Mouse (Mus musculus) frontal cortex, postnatal 14 days (tissue): ENCODE data around the gene Ankrd10.
"Not testable (repeated sequence)": the region's sequence is repeated elsewhere in the genome, so short reads cannot be mapped to it uniquely, and the experiment has no call there.

Experiments used
- DNase-seq, 2 experiments: peaks; one replicate each; pipeline ENCODE4 v3.0.0; 2022; ENCODE audit warnings: low spot score in 2 of 2

Ankrd10 gene

GRCm38 (mm10) chr8:11635611-11636081 lies at the start of gene Ankrd10:
TSS of gene Ankrd10 (minus strand) at chr8:11635757.
- peak; percentile 91 to 93 for DNase-seq

DNA sequence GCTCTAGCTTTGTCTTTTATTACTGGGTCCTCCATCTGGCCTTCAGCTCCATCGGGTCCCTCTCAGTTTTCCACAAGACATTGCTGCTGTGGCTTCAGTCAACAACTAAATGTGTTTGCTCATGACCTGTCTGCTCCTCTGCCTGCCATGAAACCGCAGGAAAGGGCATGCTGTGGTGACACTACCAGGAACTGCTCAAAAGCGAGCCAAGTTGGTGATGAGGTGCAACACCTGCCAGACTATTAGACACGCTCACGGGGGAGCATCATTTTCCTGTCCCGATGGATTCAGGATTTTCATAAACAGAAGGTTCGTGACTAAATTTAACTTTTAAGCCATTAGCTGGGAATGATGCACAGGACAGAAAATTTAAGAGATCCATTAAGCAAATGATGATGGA lies 49.0 kb upstream of the Ankrd10 start:
- no peak for DNase-seq

DNA sequence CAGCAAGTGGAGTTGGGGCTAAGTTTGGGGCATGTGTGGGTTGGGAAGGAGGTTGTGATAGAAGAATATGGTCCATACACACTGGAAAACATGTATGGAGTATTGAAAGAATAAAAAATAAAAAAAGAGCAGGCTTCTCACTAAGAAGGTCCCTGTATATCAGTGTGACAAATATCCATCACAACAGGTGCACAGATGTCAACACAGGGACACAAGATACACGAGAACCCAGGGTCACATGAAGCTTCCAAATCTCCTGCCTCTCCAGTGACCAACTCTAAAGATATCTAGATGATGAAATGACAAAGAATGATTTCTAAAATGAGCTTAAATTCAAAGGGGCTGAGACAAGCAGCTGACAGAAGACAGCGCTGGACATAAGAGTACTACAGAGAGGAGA lies 32.8 kb upstream of the Ankrd10 start:
- DNase-seq, result no peak

DNA sequence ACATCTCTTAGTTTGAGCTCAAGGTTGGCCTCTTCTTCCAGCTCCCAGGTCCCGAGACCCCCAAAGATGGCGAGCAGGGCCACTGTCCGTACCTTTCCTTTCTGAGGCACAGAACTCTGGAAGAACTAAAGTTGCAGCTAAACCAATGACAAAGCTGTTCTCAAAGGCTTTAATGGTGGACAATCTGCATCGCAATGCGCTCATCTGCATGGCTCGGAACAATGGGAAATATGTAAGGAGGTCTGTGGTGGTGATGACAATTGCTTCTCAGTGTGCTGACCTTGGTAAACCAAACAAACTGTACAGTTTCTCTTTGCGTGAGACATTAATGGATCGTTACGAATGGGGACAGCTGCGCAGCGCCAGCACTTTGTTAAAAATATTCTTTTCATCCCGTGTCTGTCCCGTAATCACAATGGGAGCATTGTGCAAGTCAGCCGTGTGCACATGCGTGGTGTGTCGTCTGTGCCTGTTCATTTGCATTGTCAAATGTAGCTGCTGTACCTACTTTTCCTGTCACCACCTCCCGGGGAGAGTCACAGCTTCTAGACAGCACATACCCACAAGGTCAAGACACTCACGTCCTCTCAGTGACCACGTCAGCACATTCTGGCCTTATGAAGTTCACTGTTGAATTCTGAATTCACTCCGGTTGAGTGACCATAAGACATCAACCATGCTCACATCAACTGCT lies 30.6 kb upstream of the Ankrd10 start:
- not testable (repeated sequence) for DNase-seq

GRCm38 (mm10) chr8:11661969-11662368 lies 26.4 kb upstream of the Ankrd10 start:
- no peak for DNase-seq

DNA sequence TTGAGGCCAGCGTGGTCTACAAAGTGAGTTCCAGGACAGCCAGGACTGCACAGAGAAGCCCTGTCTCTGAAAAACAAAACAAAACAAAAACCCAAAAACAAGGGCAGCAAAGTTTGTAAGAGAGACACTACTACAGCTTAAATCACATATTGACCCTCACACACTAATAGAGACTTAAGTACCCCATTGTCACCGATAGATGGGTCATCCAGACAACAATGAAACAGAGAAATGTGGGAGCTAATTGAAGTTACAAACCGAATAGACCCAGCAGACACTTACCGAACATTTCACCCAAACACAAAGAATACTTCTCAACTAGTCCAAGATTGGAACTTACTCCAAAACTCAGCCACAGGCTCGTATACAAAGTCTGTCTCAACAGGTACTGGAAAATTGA lies 14.5 kb upstream of the Ankrd10 start:
- DNase-seq, result no peak

GRCm38 (mm10) chr8:11643123-11643522 lies 7.6 kb upstream of the Ankrd10 start:
- DNase-seq, result no peak

DNA sequence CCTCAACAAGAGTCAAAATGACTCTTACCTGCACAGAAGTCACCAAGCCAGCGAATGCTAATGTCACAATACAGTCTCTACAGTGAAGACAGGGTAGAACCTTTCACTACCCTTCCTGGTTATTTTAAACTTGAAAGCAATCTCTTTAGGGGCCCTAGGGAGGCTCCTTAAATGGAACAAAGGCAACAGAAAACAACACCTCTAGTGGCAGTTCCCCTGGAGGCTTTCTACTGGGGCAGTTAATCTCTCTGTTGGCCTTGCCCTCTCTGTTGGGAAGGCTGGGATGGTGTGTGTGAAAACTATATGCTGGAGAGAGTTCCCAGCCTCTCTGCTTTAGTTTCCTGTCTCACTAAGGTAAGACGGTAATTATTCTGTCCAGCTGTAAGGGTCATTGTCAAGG lies 5.0 kb upstream of the Ankrd10 start:
- DNase-seq, result no peak

DNA sequence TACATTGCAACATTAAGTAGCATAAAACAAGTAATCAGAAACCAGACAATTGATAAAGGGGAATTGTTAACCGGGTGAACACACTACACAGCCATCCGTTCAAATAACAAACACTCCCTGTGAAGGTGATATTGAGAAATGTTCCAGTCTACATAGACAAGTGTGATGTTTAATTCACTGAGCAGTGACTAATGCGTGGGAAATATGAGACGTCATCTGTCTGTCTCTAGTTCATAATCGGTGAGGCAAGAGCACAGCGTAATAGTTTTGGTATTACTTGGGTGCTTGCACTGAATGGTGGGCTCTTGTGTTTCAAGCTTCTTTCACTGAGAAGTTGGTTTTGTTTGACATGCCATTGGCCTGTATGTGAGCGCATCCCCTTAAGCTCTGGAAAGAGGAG lies 2.0 kb upstream of the Ankrd10 start:
- DNase-seq, result no peak

GRCm38 (mm10) chr8:11636324-11637057 lies 934 bp upstream of the Ankrd10 start:
- DNase-seq, result peak; percentile 61 to 80

DNA sequence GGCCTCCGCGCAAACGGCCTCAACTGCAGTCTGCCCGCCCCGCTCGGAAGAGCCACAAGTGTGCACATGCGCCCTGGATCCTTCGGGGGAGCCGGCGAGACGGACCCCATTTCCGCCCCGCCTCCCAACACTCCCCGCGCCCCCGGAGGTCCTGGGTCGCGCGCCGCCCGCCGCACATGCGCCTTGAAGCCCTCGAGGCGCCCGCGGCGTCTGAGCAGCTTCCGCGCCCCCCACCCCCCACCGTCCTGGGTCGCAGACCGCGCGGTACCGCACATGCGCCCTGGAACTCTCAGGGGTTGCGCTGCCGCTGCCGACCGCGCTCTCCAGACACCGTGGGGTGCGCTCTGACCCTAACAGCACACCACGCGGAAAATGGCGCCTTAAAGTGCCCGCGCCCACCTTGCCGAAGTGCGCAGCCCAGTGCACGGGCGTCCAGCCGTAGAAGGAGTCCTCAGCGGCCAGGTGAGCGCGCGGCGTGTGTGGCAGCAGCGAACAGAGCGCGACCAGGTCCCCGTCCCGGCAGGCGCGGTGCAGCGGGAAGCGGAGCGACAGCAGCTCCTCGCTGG lies 462 bp downstream of the Ankrd10 start:
- peak; percentile 75 to 78 for DNase-seq

- DNase-seq, result no peak
Observed at GRCm38 (mm10) chr8:11634331-11635011, 1.1 kb downstream of the Ankrd10 start.

DNA sequence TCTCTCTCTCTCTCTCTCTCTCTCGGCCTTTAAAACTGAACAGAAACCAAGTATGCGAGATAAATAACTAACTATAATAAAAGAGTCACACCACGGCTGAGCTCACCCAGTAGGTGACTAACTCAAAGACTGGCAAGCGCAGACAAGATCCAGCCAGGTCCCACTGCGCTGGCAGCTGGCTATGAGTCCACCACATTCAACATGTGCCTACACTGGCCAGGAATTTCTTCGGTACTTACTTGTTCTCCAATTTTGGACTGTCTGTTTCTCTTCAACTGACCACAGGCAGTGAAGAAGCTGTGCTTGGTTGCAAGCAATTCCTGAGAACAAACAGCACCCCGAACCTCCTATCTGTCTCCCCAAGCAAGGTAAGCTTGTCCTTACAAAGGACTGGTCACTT lies 2.1 kb downstream of the Ankrd10 start:
- no peak for DNase-seq

DNA sequence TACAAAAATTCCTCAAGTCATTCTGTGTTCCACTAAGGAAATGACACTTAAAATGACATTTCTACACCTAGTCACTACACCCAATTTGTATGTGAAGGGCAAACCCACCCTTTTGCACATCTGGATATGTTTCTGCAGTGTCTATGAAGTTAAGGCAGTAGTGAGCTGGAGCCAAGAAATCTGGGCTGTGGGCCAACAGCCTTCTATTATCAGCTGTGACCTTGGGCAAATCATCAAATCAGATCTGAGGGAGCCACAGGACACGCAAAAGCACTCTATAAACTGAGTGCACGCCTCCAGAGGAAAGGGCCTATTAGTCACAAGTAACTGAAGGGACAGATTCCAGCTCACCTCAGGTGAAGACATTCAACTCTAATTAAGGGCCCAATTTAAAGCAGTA lies 3.2 kb downstream of the Ankrd10 start:
- DNase-seq, result no peak

DNA sequence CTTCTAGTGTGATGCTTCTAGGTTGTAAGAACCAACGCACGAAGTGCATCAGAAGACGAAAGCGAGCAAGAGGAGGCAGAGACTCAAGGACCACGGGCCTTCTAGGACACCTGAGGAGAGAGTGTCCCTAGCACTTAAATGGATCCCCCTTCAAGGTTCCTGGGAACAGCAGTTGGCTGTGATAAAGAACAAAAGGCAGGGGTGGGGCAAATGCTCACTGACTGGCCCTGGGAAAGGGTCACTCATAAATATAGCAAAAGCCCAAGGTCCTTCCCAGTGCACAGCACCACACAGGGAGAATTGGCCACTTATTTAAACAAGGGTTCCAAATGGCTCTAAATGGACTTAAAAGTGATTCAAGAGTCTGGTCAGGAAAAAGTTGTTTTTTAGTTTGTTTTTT lies 6.4 kb downstream of the Ankrd10 start:
- DNase-seq, result no peak

- peak in 1 of 2 experiments; percentile 20 for DNase-seq
Observed at GRCm38 (mm10) chr8:11628506-11629132, 6.9 kb downstream of the Ankrd10 start.

GRCm38 (mm10) chr8:11627717-11628116 lies 7.8 kb downstream of the Ankrd10 start:
- no peak for DNase-seq

GRCm38 (mm10) chr8:11625084-11625483 lies 10.5 kb downstream of the Ankrd10 start:
- no peak for DNase-seq

- no peak for DNase-seq
Observed at GRCm38 (mm10) chr8:11619091-11619490, 16.5 kb downstream of the Ankrd10 start.

DNA sequence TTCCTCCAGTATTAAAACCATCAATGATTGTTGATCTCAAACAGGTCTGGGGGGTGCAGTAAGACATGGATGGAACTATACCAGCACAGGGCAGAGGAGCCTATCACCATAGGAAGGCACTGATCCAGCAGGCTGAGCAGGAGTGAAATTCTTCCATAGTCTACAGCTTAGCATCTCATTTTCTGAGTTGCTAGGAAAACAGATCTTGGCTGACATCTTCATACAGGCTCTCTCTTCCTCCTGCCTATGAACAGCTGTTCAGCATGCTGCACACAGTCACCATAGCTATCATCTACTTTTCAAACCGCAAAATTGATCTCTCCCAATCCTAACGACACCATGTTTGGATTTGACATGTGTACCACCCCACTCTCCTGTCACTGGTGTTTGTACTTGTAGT lies 17.5 kb downstream of the Ankrd10 start:
- no peak for DNase-seq

GRCm38 (mm10) chr8:11616294-11616693 lies 19.3 kb downstream of the Ankrd10 start:
- peak in 1 of 2 experiments; percentile 43 for DNase-seq
